Mouse (Mus musculus) testis, adult 2 months (tissue): ENCODE measurements at regions not wholly inside any gene's neighbourhood (a gene's known extent, or its start where the extent isn't known, plus 50 kb on each side); places are given as distances from the start of the nearest gene placed in this dataset.

Experiments
- CTCF ChIP-seq: fragments of 200-500 bp; IDR thresholded peaks from 2 replicates; pipeline ENCODE4 v1.5.1; 2012; ENCODE audit warnings: low read depth, mild to moderate bottlenecking, inconsistent platforms, low read length, moderate library complexity; ENCODE audit not compliant: control insufficient read depth, insufficient read depth, insufficient replicate concordance
- POLR2A ChIP-seq: fragments of 200-500 bp; IDR thresholded peaks from 2 replicates; pipeline ENCODE4 v1.6.1; 2012; ENCODE audit warnings: low read depth, mild to moderate bottlenecking, inconsistent platforms, low read length, moderate library complexity; ENCODE audit not compliant: control insufficient read depth

DNA sequence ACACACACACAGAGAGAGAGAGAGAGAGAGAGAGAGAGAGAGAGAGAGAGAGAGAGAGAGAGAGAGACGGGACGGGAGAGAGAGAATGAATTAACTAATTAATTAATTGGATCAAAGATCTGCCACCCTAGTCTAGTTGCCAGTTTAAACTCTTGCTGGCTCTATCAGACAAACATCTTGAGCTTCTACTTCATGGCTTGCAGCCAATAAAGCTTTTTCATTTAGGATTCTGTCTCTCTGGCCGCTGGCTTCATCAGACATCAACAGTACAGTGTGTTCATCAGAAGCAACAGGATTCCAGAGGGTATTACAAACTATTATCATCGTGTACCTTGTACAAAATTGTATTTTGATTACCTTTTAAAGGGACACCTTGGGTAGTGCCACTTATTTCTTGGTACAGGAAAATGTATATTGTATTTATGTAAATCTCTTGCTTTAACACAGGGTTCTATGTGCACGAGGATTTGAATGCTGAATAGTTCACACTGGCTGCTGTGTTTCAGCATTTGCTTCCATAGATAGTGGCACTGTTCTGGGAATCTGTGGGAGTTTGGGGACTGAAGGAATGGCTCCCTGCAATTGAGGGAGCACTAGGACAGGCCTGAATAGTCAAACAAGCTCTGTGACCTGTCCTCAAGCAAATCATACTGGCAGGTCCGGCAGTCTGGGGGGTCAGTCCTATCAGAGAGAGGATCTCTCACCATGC is 293.9 kb upstream of the Sphkap start:
- TF ChIP-seq CTCF (no peak), POLR2A (no peak)
